Mouse (Mus musculus) spleen, postnatal 10 days (tissue): ENCODE measurements at regions not wholly inside any gene's neighbourhood (a gene's known extent, or its start where the extent isn't known, plus 50 kb on each side); places are given as distances from the start of the nearest gene placed in this dataset.

Experiments used
- DNase-seq, 2 experiments: peaks; one replicate each; pipeline ENCODE4 v3.0.0; 2021 to 2022; ENCODE audit warnings: low spot score in 2 of 2

GRCm38 (mm10) chr12:25615377-25615776 is 518.4 kb upstream of the Id2 start:
- no peak for DNase-seq

- no peak for DNase-seq
Measured at GRCm38 (mm10) chr12:25613473-25613872, 516.5 kb upstream of the Id2 start.

- no peak for DNase-seq
Measured at GRCm38 (mm10) chr12:25609045-25609444, 512.1 kb upstream of the Id2 start.

- DNase-seq: no peak
Measured at GRCm38 (mm10) chr12:25605396-25605795, 508.5 kb upstream of the Id2 start.

- no peak for DNase-seq
Measured at GRCm38 (mm10) chr12:25590262-25590661, 493.3 kb upstream of the Id2 start.

GRCm38 (mm10) chr12:25585746-25586145 is 488.8 kb upstream of the Id2 start:
- DNase-seq: no peak

GRCm38 (mm10) chr12:25579407-25579806 is 482.5 kb upstream of the Id2 start:
- no peak for DNase-seq

- no peak for DNase-seq
Measured at GRCm38 (mm10) chr12:25565131-25565530, 468.2 kb upstream of the Id2 start.

GRCm38 (mm10) chr12:25559601-25560000 is 462.7 kb upstream of the Id2 start:
- DNase-seq: no peak

GRCm38 (mm10) chr12:25553656-25554055 is 456.7 kb upstream of the Id2 start:
- DNase-seq: no peak

GRCm38 (mm10) chr12:25549735-25550134 is 452.8 kb upstream of the Id2 start:
- DNase-seq: no peak

GRCm38 (mm10) chr12:25544253-25544652 is 447.3 kb upstream of the Id2 start:
- DNase-seq: no peak

GRCm38 (mm10) chr12:25534620-25534950 is 437.6 kb upstream of the Id2 start:
- no peak for DNase-seq

- DNase-seq: no peak
Measured at GRCm38 (mm10) chr12:25533709-25534619, 437.0 kb upstream of the Id2 start.

- DNase-seq: no peak
Measured at GRCm38 (mm10) chr12:25530483-25530882, 433.5 kb upstream of the Id2 start.

GRCm38 (mm10) chr12:25529537-25529936 is 432.6 kb upstream of the Id2 start:
- no peak for DNase-seq

- no peak for DNase-seq
Measured at GRCm38 (mm10) chr12:25526639-25527038, 429.7 kb upstream of the Id2 start.

- no peak for DNase-seq
Measured at GRCm38 (mm10) chr12:25516738-25517137, 419.8 kb upstream of the Id2 start.

GRCm38 (mm10) chr12:25513679-25514078 is 416.7 kb upstream of the Id2 start:
- DNase-seq: no peak

GRCm38 (mm10) chr12:25509666-25510065 is 412.7 kb upstream of the Id2 start:
- DNase-seq: no peak

GRCm38 (mm10) chr12:25493233-25493632 is 396.3 kb upstream of the Id2 start:
- DNase-seq: no peak

- DNase-seq: no peak
Measured at GRCm38 (mm10) chr12:25492483-25493190, 395.7 kb upstream of the Id2 start.

GRCm38 (mm10) chr12:25475180-25475758 is 378.3 kb upstream of the Id2 start:
- no peak for DNase-seq
